Mouse (Mus musculus): Measurements from ENCODE around the gene Dram1.

DNA sequence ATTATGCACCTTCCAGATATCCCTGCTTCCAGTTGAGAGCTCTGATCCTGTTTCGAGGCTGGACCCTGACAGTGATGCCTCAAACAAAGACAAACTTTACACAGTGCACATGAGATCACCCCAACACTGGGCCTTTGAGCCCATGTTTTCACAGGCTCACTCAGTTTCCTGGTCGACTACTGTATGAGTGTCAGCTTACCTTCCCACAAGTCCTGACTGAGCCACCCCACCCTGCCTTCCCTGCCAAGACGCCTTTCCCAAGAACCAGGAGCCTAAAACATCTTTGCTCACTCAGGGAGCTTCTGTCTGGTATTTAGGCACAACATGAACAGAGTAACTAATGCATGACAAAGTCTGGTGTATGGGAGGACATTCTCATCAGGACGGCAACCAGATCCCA, 9.6 kb downstream of the Dram1 start:
- TF ChIP-seq CTCF (IDR thresholded peaks at IDR 0.05; ENCODE audit: control insufficient read depth, insufficient read depth, low read length) (no peak), POLR2A (IDR thresholded peaks at IDR 0.05; ENCODE audit: borderline replicate concordance, control insufficient read depth, low read depth, low read length) (no peak)

All from bone marrow, adult 2 months (tissue).